Mouse (Mus musculus) cortical plate, adult 2 months (tissue): ENCODE data around the gene Mme. TPM values are rescaled to one million over a fixed set of nuclear protein-coding genes. Genes with fewer than 3 reads are reported as not detected.

Experiments
- H3K27ac ChIP-seq: fragments of 200-500 bp; 2 replicates; pipeline ENCODE4 v1.5.1; 2012; ENCODE audit warnings: low read length, control low read depth, inconsistent platforms; ENCODE audit not compliant: insufficient read depth
- H3K4me1 ChIP-seq: fragments of 200-500 bp; 2 replicates; pipeline ENCODE4 v1.6.1; 2011; ENCODE audit warnings: low read length; ENCODE audit not compliant: control insufficient read depth, insufficient read depth
- H3K4me3 ChIP-seq: fragments of 200-500 bp; 2 replicates; pipeline ENCODE4 v1.5.1; 2011; ENCODE audit warnings: mild to moderate bottlenecking, low read length, control low read depth; ENCODE audit not compliant: insufficient read depth
- CTCF ChIP-seq: fragments of 200-500 bp; IDR thresholded peaks from 2 replicates; pipeline ENCODE4 v1.5.1; 2011; ENCODE audit warnings: mild to moderate bottlenecking, control low read depth, low read length; ENCODE audit not compliant: insufficient read depth; ENCODE audit errors: extremely low read depth
- POLR2A ChIP-seq: fragments of 200-500 bp; IDR thresholded peaks from 2 replicates; pipeline ENCODE4 v1.6.1; 2011; ENCODE audit warnings: mild to moderate bottlenecking, low read length, control low read depth; ENCODE audit not compliant: insufficient read depth; ENCODE audit errors: extremely low read depth
- polyA plus RNA-seq: library from polyadenylated mRNA; depleted of rRNA; stranded (reverse); fragments of >200 nt; gene quantifications from 2 replicates; pipeline ENCODE4 v1.2.3, GENCODE M21; 2012; rRNA removed

Gene Mme
- polyA plus RNA-seq, 1 experiment = 4.2 TPM

GRCm38 (mm10) chr3:63398171-63398570 is 156.8 kb downstream of the Mme start:
- H3K4me1 ChIP-seq = no peaks in the 10 kb centered on the region
- H3K27ac ChIP-seq = no peak overlapping the region
- no peak overlapping the region for H3K4me3 ChIP-seq
- TF ChIP-seq POLR2A (no peak), CTCF (no peak)

GRCm38 (mm10) chr3:63406438-63406837 is 165.1 kb downstream of the Mme start:
- Histone ChIP-seq H3K4me3 (no peak overlapping the region), H3K4me1 (no peaks in the 10 kb centered on the region), H3K27ac (no peak overlapping the region)
- TF ChIP-seq POLR2A (no peak), CTCF (no peak)

GRCm38 (mm10) chr3:63411006-63411405 is 169.7 kb downstream of the Mme start:
- no peak overlapping the region for H3K27ac ChIP-seq
- H3K4me3 ChIP-seq = no peak overlapping the region
- TF ChIP-seq POLR2A = no peak
- no peak for TF ChIP-seq CTCF
- no peaks in the 10 kb centered on the region for H3K4me1 ChIP-seq

GRCm38 (mm10) chr3:63412220-63412937 is 171.0 kb downstream of the Mme start:
- Histone ChIP-seq H3K4me3 (no peak overlapping the region), H3K4me1 (no peaks in the 10 kb centered on the region), H3K27ac (no peak overlapping the region)
- no peak for TF ChIP-seq CTCF
- TF ChIP-seq POLR2A = no peak

DNA sequence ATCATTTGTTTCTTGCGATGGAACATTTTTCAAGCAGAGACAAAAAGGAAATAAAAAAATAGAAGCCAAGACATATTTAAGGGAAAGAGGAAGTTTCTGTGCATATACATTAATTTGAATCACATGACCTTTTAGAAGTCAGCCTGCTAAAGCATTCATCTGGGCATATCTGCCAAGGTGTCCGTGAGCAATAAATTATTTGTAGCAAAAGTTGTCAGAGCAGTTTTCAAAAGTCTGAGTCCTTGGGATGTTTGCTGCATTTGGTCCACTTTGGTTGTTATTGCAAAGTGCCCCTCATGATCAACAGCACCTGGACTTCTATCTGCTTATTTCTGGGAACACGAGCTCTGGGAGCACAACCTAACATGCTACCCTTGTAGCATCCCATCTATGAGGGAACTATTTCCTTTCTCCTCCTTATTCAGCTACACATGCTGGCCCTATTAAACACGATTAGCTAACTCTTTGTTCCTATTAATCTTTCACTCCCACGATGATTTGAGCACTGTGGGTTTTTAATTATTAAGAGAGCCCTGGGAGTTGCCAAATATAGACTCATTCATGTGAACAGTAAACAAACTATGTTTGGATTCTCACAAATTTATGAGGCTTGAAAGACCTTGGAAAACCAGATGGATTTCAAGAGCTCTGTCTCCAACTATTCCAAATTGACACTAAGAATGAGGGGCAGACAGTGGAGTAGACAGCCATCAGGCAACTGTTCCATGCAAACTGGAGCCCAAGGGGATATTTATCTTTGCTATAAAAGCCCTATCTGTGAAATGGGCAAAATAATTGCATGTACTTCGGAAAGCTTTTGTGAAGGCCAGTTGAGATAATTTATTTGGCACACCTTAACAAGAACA is 171.9 kb downstream of the Mme start:
- Histone ChIP-seq H3K4me3 (no peak overlapping the region), H3K27ac (no peak overlapping the region), H3K4me1 (no peaks in the 10 kb centered on the region)
- TF ChIP-seq POLR2A = no peak
- no peak for TF ChIP-seq CTCF

- Histone ChIP-seq H3K27ac (no peak overlapping the region), H3K4me3 (no peak overlapping the region), H3K4me1 (no peaks in the 10 kb centered on the region)
- TF ChIP-seq POLR2A (no peak), CTCF (no peak)
Measured at GRCm38 (mm10) chr3:63417284-63417683, 175.9 kb downstream of the Mme start.

GRCm38 (mm10) chr3:63417758-63418157 is 176.4 kb downstream of the Mme start:
- TF ChIP-seq CTCF (no peak), POLR2A (no peak)
- H3K4me3 ChIP-seq = no peak overlapping the region
- H3K27ac ChIP-seq = no peak overlapping the region
- no peaks in the 10 kb centered on the region for H3K4me1 ChIP-seq

DNA sequence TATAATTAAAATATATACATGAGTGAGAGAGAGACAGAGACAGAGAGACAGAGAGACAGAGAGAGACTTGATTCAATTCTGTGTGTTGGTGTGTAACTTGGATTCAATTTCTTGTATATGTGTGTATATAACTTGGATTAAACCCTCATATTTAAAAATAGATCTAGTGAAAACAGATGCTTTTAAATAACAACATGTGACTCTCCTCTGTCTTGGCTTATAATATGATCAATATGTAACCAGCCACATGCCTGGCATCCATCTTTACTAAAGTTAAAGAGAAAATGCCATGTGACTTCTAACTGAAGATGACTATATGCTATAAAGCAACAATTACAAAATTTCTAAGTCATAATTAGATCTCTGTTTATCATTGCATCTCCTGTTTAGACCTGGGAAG is 182.2 kb downstream of the Mme start:
- H3K4me1 ChIP-seq = no peaks in the 10 kb centered on the region
- no peak for TF ChIP-seq CTCF
- TF ChIP-seq POLR2A = no peak
- no peak overlapping the region for H3K27ac ChIP-seq
- H3K4me3 ChIP-seq = no peak overlapping the region

Other genes starting within 250 kb of the Mme start
- not detected in 2 replicates for gene Gm34302, start 242.3 kb downstream of the Mme start, polyA plus RNA-seq